ENCODE assay signal across 14 mouse cellular contexts in genomic region chr5:19951102-19951501, GRCm38 (mm10).
"Had no signal": no experiment of that assay in that cellular context is flagged by ENCODE, and none has a peak within 500 bp of the region (broad histone marks: within the 10 kb centered on the region; RNA-seq: fewer than 3 reads in every experiment).

No protein-coding gene starts in this region.

- DNase-seq: kidney, postnatal 25 days; left cerebral cortex, postnatal 4 days; liver, postnatal 0 days; lung, embryonic 14.5 days; thymus, adult 18-20 months; thymus, postnatal 4 days had no signal

- H3K4me3 ChIP-seq: limb, embryonic 12.5 days; limb, embryonic 15.5 days; midbrain, embryonic 12.5 days; midbrain, embryonic 15.5 days; neural tube, embryonic 12.5 days; neural tube, embryonic 15.5 days had no signal

- H3K27ac ChIP-seq: kidney, postnatal 0 days; limb, embryonic 12.5 days; limb, embryonic 15.5 days; liver, embryonic 14.5 days; midbrain, embryonic 12.5 days; midbrain, embryonic 15.5 days; neural tube, embryonic 12.5 days; neural tube, embryonic 15.5 days had no signal
